Mouse (Mus musculus) limb, embryonic 15.5 days (tissue): Measurements from ENCODE around the gene Dnmt1. TPM values are rescaled to one million over a fixed set of nuclear protein-coding genes. Genes with fewer than 3 reads are reported as not detected.

ENCODE experiments used
- ATAC-seq: fragments of 200-750 bp; cut with Nextera tagmentation; 2 replicates; pipeline ENCODE4 v1.8.0; 2017; ENCODE audit warnings: low read depth, moderate TSS enrichment; ENCODE audit not compliant: insufficient number of reproducible peaks, low FRiP score, low TSS enrichment
- H3K27ac ChIP-seq: fragments of 300-500 bp; sonication (generic); 2 replicates; pipeline ENCODE4 v1.5.1; 2015; ENCODE audit warnings: moderate library complexity, mild to moderate bottlenecking, inconsistent platforms
- H3K27me3 ChIP-seq: fragments of 300-500 bp; sonication (generic); 2 replicates; pipeline ENCODE4 v1.6.1; 2015; ENCODE audit warnings: inconsistent platforms
- H3K36me3 ChIP-seq: fragments of 300-500 bp; sonication (generic); 2 replicates; pipeline ENCODE4 v1.6.1; 2015; ENCODE audit warnings: inconsistent platforms
- H3K4me1 ChIP-seq: fragments of 300-500 bp; sonication (generic); 2 replicates; pipeline ENCODE4 v1.6.1; 2015; ENCODE audit warnings: inconsistent platforms
- H3K4me2 ChIP-seq: fragments of 300-500 bp; sonication (generic); 2 replicates; pipeline ENCODE4 v1.6.1; 2015; ENCODE audit warnings: mild to moderate bottlenecking, inconsistent platforms
- H3K4me3 ChIP-seq: fragments of 300-500 bp; sonication (generic); 2 replicates; pipeline ENCODE4 v1.5.1; 2015; ENCODE audit warnings: mild to moderate bottlenecking, inconsistent platforms
- H3K9ac ChIP-seq: fragments of 300-500 bp; sonication (generic); 2 replicates; pipeline ENCODE4 v1.6.1; 2015; ENCODE audit warnings: inconsistent platforms
- H3K9me3 ChIP-seq: fragments of 300-500 bp; sonication (generic); 2 replicates; pipeline ENCODE4 v1.6.1; 2016; ENCODE audit warnings: inconsistent platforms
- WGBS: fragments of 180-500 bp; shearing (Covaris S2); methylation state at CpG from one replicate; pipeline ENCODE4 v1.1.7; 2015; 5-methylcytosine and 5-hydroxymethylcytosine counted together
- polyA plus RNA-seq: library from polyadenylated mRNA; unstranded; fragments of >200 nt; fragmentation: Nextera tagmentation; extraction: Ambion mirVana; gene quantifications from 2 replicates; pipeline ENCODE4 v1.2.1, GENCODE M21; 2015

Dnmt1 gene
- polyA plus RNA-seq, 1 experiment from 2014 or later: 82.3 TPM

- no peak overlapping the region for H3K9ac ChIP-seq
- H3K36me3 ChIP-seq: peaks cover 53% of the 10 kb centered on the region
- 78% methylated on average over 29 of the region's 29 CpGs for WGBS
- no peaks in the 10 kb centered on the region for H3K9me3 ChIP-seq
- H3K4me2 ChIP-seq: peak overlapping the region; percentile 53
- ATAC-seq: no peak
- H3K4me3 ChIP-seq: peak overlapping the region; percentile 75
- no peaks in the 10 kb centered on the region for H3K27me3 ChIP-seq
- H3K27ac ChIP-seq: no peak overlapping the region
- peaks cover 15% of the 10 kb centered on the region; the same call in 1 of the 2 replicates for H3K4me1 ChIP-seq
Observed at GRCm38 (mm10) chr9:20889185-20890141, 70.2 kb downstream of the Dnmt1 start.

- Histone ChIP-seq H3K9ac (peak overlapping the region; percentile 90), H3K27me3 (no peaks in the 10 kb centered on the region), H3K4me1 (peaks cover 15% of the 10 kb centered on the region; the same call in 1 of the 2 replicates), H3K36me3 (peaks cover 42% of the 10 kb centered on the region), H3K9me3 (no peaks in the 10 kb centered on the region), H3K4me2 (peak overlapping the region; percentile 53), H3K27ac (peak overlapping the region; percentile 95), H3K4me3 (peak overlapping the region; percentile 75)
- peak; percentile 16; the same call in 1 of the 2 replicates for ATAC-seq
- WGBS: under 1% methylated on average over 29 of the region's 30 CpGs
Observed at GRCm38 (mm10) chr9:20888386-20888765, 71.3 kb downstream of the Dnmt1 start.

- no peaks in the 10 kb centered on the region for H3K9me3 ChIP-seq
- peak within 1 kb of the TSS; percentile 95 for H3K27ac ChIP-seq
- under 1% methylated on average over 43 of the region's 43 CpGs for WGBS
- peak within 1 kb of the TSS; percentile 75 for H3K4me3 ChIP-seq
- peak within 1 kb of the TSS; percentile 53 for H3K4me2 ChIP-seq
- H3K36me3 ChIP-seq: peaks cover 36% of the 10 kb centered on the region
- no peaks in the 10 kb centered on the region for H3K27me3 ChIP-seq
- H3K9ac ChIP-seq: peak within 1 kb of the TSS; percentile 90
- peak; percentile 93 for ATAC-seq
- peaks cover 15% of the 10 kb centered on the region; the same call in 1 of the 2 replicates for H3K4me1 ChIP-seq
Observed at GRCm38 (mm10) chr9:20887704-20888385, 71.8 kb downstream of the Dnmt1 start, which contains the start of gene Ppan. TSS of gene Ppan (plus strand) at chr9:20888175.

GRCm38 (mm10) chr9:20887191-20887590 lies 72.5 kb downstream of the Dnmt1 start:
- peaks cover 30% of the 10 kb centered on the region for H3K36me3 ChIP-seq
- H3K9me3 ChIP-seq: no peaks in the 10 kb centered on the region
- no peaks in the 10 kb centered on the region for H3K27me3 ChIP-seq
- ATAC-seq: no peak
- no peak overlapping the region for H3K4me2 ChIP-seq
- H3K27ac ChIP-seq: peak overlapping the region; percentile 95
- WGBS: 90% methylated on average over 6 of the region's 6 CpGs
- no peak overlapping the region for H3K4me3 ChIP-seq
- H3K9ac ChIP-seq: no peak overlapping the region
- H3K4me1 ChIP-seq: peaks cover 14% of the 10 kb centered on the region; the same call in 1 of the 2 replicates

- no peaks in the 10 kb centered on the region for H3K27me3 ChIP-seq
- H3K36me3 ChIP-seq: peaks cover 24% of the 10 kb centered on the region
- H3K4me3 ChIP-seq: no peak overlapping the region
- H3K4me2 ChIP-seq: no peak overlapping the region
- H3K9ac ChIP-seq: no peak overlapping the region
- no peak overlapping the region for H3K27ac ChIP-seq
- WGBS: 89% methylated on average over 2 of the region's 2 CpGs
- peaks cover 12% of the 10 kb centered on the region; the same call in 1 of the 2 replicates for H3K4me1 ChIP-seq
- no peak for ATAC-seq
- H3K9me3 ChIP-seq: no peaks in the 10 kb centered on the region
Observed at GRCm38 (mm10) chr9:20886563-20886962, 73.1 kb downstream of the Dnmt1 start.

GRCm38 (mm10) chr9:20879097-20879792 lies 80.4 kb downstream of the Dnmt1 start, which contains the start of gene Angptl6:
TSS of gene Angptl6 (minus strand) at chr9:20879727.
- Histone ChIP-seq H3K27ac (peak within 1 kb of the TSS; percentile 94), H3K27me3 (no peaks in the 10 kb centered on the region), H3K4me1 (peaks cover 13% of the 10 kb centered on the region), H3K4me2 (peak within 1 kb of the TSS; percentile 84), H3K9ac (peak within 1 kb of the TSS; percentile 55), H3K4me3 (peak within 1 kb of the TSS; percentile 49), H3K36me3 (no peaks in the 10 kb centered on the region), H3K9me3 (no peaks in the 10 kb centered on the region)
- WGBS: 91% methylated on average over 13 of the region's 13 CpGs
- ATAC-seq: no peak

- no peak for ATAC-seq
- Histone ChIP-seq H3K9ac (peak overlapping the region; percentile 55), H3K36me3 (no peaks in the 10 kb centered on the region), H3K4me1 (peaks cover 13% of the 10 kb centered on the region), H3K9me3 (no peaks in the 10 kb centered on the region), H3K4me2 (peak overlapping the region; percentile 84), H3K27me3 (no peaks in the 10 kb centered on the region), H3K4me3 (peak overlapping the region; percentile 49), H3K27ac (peak overlapping the region; percentile 94)
- 20% methylated on average over 10 of the region's 10 CpGs for WGBS
Observed at GRCm38 (mm10) chr9:20878710-20879065, 81.0 kb downstream of the Dnmt1 start.

GRCm38 (mm10) chr9:20878041-20878709 lies 81.5 kb downstream of the Dnmt1 start:
- peak; percentile 95 for ATAC-seq
- Histone ChIP-seq H3K4me2 (peak overlapping the region; percentile 84), H3K27me3 (no peaks in the 10 kb centered on the region), H3K4me1 (peaks cover 13% of the 10 kb centered on the region), H3K27ac (peak overlapping the region; percentile 94), H3K4me3 (peak overlapping the region; percentile 49), H3K36me3 (no peaks in the 10 kb centered on the region), H3K9ac (peak overlapping the region; percentile 55), H3K9me3 (no peaks in the 10 kb centered on the region)
- under 1% methylated on average over 69 of the region's 69 CpGs for WGBS

- H3K4me2 ChIP-seq: peak overlapping the region; percentile 84
- H3K4me1 ChIP-seq: peaks cover 13% of the 10 kb centered on the region
- H3K9me3 ChIP-seq: no peaks in the 10 kb centered on the region
- H3K9ac ChIP-seq: peak overlapping the region; percentile 20; the same call in 1 of the 2 replicates
- WGBS: 33% methylated on average over 14 of the region's 14 CpGs
- no peak for ATAC-seq
- H3K4me3 ChIP-seq: peak overlapping the region; percentile 49
- H3K27ac ChIP-seq: peak overlapping the region; percentile 40; the same call in 1 of the 2 replicates
- no peaks in the 10 kb centered on the region for H3K36me3 ChIP-seq
- no peaks in the 10 kb centered on the region for H3K27me3 ChIP-seq
Observed at GRCm38 (mm10) chr9:20877118-20878040, 82.3 kb downstream of the Dnmt1 start.
